Mouse (Mus musculus) CH12.LX (cell line): ENCODE results near the gene Golga4. TPM values are rescaled to one million over a fixed set of nuclear protein-coding genes. Genes with fewer than 3 reads are reported as not detected.

ENCODE experiments used
- DNase-seq: peaks from one replicate; pipeline ENCODE4 v3.0.0-alpha.2; 2013; ENCODE audit errors: extremely low read depth
- H3K27ac ChIP-seq: 2 replicates; pipeline ENCODE4 v1.5.1; 2012; ENCODE audit warnings: low read depth, mild to moderate bottlenecking, control low read depth, moderate library complexity; ENCODE audit not compliant: insufficient read depth
- H3K27me3 ChIP-seq: replicated peaks from 2 replicates; pipeline ENCODE3; 2012; ENCODE audit warnings: inconsistent platforms
- H3K36me3 ChIP-seq, 2 experiments: replicated peaks in 1 of 2; 2 replicates each; pipeline versions ENCODE3 to v1.6.1; 2012; ENCODE audit warnings: inconsistent platforms in 1 of 2, low read length in 1 of 2, mild to moderate bottlenecking in 1 of 2, mixed read lengths in 1 of 2, moderate library complexity in 1 of 2; ENCODE audit not compliant: control insufficient read depth in 1 of 2, insufficient read depth in 1 of 2
- H3K4me1 ChIP-seq, 2 experiments: 2 replicates each; pipeline ENCODE4 v1.6.1; 2012; ENCODE audit warnings: inconsistent platforms in 1 of 2, moderate library complexity in 1 of 2; ENCODE audit not compliant: insufficient read depth in 2 of 2, control insufficient read depth in 1 of 2
- H3K4me2 ChIP-seq: 2 replicates; pipeline ENCODE4 v1.6.1; 2012; ENCODE audit warnings: low read depth, mild to moderate bottlenecking, control low read depth; ENCODE audit not compliant: poor library complexity, insufficient read depth, severe bottlenecking
- H3K4me3 ChIP-seq, 3 experiments: fragments of 150-350 bp in 1 of 3; sonication (generic) in 1 of 3; replicated peaks in 1 of 3; 2 replicates each; pipeline versions ENCODE3 to v1.5.1; 2011 to 2012; ENCODE audit warnings: low read depth in 2 of 3, low read length in 2 of 3, mild to moderate bottlenecking in 2 of 3, moderate library complexity in 2 of 3, control low read depth in 1 of 3, improper control_type of control experiment in 1 of 3, inconsistent platforms in 1 of 3, mixed read lengths in 1 of 3; ENCODE audit not compliant: poor library complexity in 1 of 3
- H3K79me2 ChIP-seq: replicated peaks from 2 replicates; pipeline ENCODE4 v1.6.1; 2012; ENCODE audit warnings: mild to moderate bottlenecking, moderate library complexity; ENCODE audit not compliant: control insufficient read depth, poor library complexity, insufficient read depth, severe bottlenecking; ENCODE audit errors: extremely low read depth
- H3K9ac ChIP-seq: 2 replicates; pipeline ENCODE4 v1.6.1; 2012; ENCODE audit warnings: low read depth, mild to moderate bottlenecking, control low read depth, moderate library complexity; ENCODE audit not compliant: insufficient read depth
- H3K9me3 ChIP-seq: replicated peaks from 2 replicates; pipeline ENCODE3; 2012; ENCODE audit warnings: low read length, inconsistent platforms, mixed read lengths
- BHLHE40 ChIP-seq: IDR thresholded peaks from 2 replicates; pipeline ENCODE4 v1.6.1; 2011; ENCODE audit warnings: mild to moderate bottlenecking, low read depth, low read length, improper control_type of control experiment
- ETS1 ChIP-seq: conservative IDR thresholded peaks from 2 replicates; pipeline ENCODE4 v1.6.1; 2012; ENCODE audit warnings: low read depth, mild to moderate bottlenecking, inconsistent platforms, low read length, improper control_type of control experiment, moderate library complexity
- HCFC1 ChIP-seq: IDR thresholded peaks from 2 replicates; pipeline ENCODE4 v1.6.1; 2012; ENCODE audit warnings: low read depth, mild to moderate bottlenecking, inconsistent platforms, low read length, improper control_type of control experiment
- IRF4 ChIP-seq: IDR thresholded peaks from 2 replicates; pipeline ENCODE4 v1.6.1; 2014; ENCODE audit warnings: low read depth, mild to moderate bottlenecking, inconsistent platforms, low read length, improper control_type of control experiment
- JUN ChIP-seq: IDR thresholded peaks from 2 replicates; pipeline ENCODE4 v1.6.1; 2011; ENCODE audit warnings: low read depth, mild to moderate bottlenecking, low read length, improper control_type of control experiment, moderate library complexity; ENCODE audit not compliant: insufficient read depth
- JUND ChIP-seq: conservative IDR thresholded peaks from 2 replicates; pipeline ENCODE4 v1.6.1; 2011; ENCODE audit warnings: low read depth, low read length, improper control_type of control experiment
- KAT2A ChIP-seq: IDR thresholded peaks from 2 replicates; pipeline ENCODE4 v1.6.1; 2012; ENCODE audit warnings: low read length, improper control_type of control experiment, inconsistent platforms; ENCODE audit not compliant: insufficient replicate concordance
- MAX ChIP-seq: IDR thresholded peaks from 2 replicates; pipeline ENCODE4 v1.6.1; 2011; ENCODE audit warnings: low read length, improper control_type of control experiment
- MAZ ChIP-seq: IDR thresholded peaks from 2 replicates; pipeline ENCODE4 v1.6.1; 2012; ENCODE audit warnings: low read depth, mild to moderate bottlenecking, inconsistent platforms, low read length, improper control_type of control experiment, moderate library complexity
- MEF2A ChIP-seq: IDR thresholded peaks from 2 replicates; pipeline ENCODE4 v1.6.1; 2014; ENCODE audit warnings: low read depth, mild to moderate bottlenecking, inconsistent platforms, low read length, improper control_type of control experiment, borderline replicate concordance
- NRF1 ChIP-seq: IDR thresholded peaks from 2 replicates; pipeline ENCODE4 v1.6.1; 2014; ENCODE audit warnings: low read depth, mild to moderate bottlenecking, inconsistent platforms, low read length, improper control_type of control experiment, moderate library complexity
- PAX5 ChIP-seq: IDR thresholded peaks from 2 replicates; pipeline ENCODE4 v1.6.1; 2012; ENCODE audit warnings: low read length, inconsistent platforms, mixed read lengths
- SIN3A ChIP-seq: IDR thresholded peaks from 2 replicates; pipeline ENCODE4 v1.6.1; 2012; ENCODE audit warnings: low read length, improper control_type of control experiment, inconsistent platforms
- TBP ChIP-seq: conservative IDR thresholded peaks from 2 replicates; pipeline ENCODE4 v1.6.1; 2011; ENCODE audit warnings: low read depth, low read length, improper control_type of control experiment
- USF1 ChIP-seq: IDR thresholded peaks from 2 replicates; pipeline ENCODE4 v1.6.1; 2014; ENCODE audit warnings: low read depth, mild to moderate bottlenecking, inconsistent platforms, low read length, improper control_type of control experiment
- USF2 ChIP-seq: conservative IDR thresholded peaks from 2 replicates; pipeline ENCODE4 v1.6.1; 2011; ENCODE audit warnings: low read depth, low read length, improper control_type of control experiment
- dilution Hi-C: fragments of 300-500 bp; cut with MboI; formaldehyde crosslinking; loops from 2 replicates; pipeline ENCODE4 v1.14.3; 2020; ENCODE audit warnings: low sequenced_read_pairs; ENCODE audit not compliant: extremely low pct_unique_long_range_greater_than_20kb, extremely low pct_ligation_motif_present
- in situ Hi-C: fragments of 300-500 bp; cut with MboI; formaldehyde crosslinking; loops from 3 replicates; pipeline ENCODE4 v1.14.3; 2019; ENCODE audit warnings: low sequenced_read_pairs, low pct_ligation_motif_present, low pct_unique_long_range_greater_than_20kb, mixed read lengths
- polyA plus RNA-seq: library from polyadenylated mRNA; unstranded; fragments of >175 nt; gene quantifications from 2 replicates; pipeline ENCODE4 v1.2.1, GENCODE M21; 2012; ENCODE audit warnings: low read depth; ENCODE audit not compliant: insufficient read length
- total RNA-seq, 2 experiments: library from RNA; depleted of rRNA; stranded (reverse); fragments of 300-350 nt in 1 of 2; fragments of >200 nt in 1 of 2; gene quantifications; 2 replicates each; pipeline ENCODE4 v1.2.3; 2012 to 2014

Golga4 gene
- total and polyA plus RNA-seq, 3 experiments: 23.7 to 37.2 (median 33.1) TPM

DNA sequence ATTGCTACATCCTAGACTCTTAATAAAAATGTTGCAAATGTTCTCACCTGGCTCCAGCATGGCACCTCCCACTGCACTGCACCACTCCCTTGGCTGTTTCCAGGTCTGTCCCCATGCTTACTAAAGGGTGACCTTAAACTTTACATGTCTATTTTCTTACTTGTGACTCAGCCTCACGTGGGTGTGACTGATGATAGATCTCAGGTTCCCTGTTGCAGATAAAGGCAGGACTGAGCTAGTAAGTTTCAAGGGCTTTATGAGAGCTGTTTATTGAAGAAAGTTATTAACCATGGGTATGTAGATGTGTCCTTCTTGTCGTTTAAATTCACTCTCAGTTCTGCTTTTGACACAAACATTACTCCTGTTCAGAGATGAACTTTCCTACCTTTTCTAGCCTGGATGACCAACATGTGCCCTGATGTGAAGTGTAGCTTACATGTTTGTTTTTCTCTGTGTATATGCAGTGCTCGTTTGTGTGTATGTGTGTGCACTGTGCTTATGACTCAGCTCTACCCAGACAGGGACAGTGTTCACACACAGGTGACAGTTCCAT, 6.7 kb downstream of the Golga4 start:
- Histone ChIP-seq H3K36me3 (peaks cover 17 to 52% of the 10 kb centered on the region in 2 experiments), H3K27ac (peak overlapping the region; percentile 82), H3K27me3 (no peaks in the 10 kb centered on the region), H3K9ac (no peak overlapping the region; the same call in 1 of the 2 replicates), H3K4me1 (peaks cover 15 to 85% of the 10 kb centered on the region in 2 experiments), H3K79me2 (peaks cover 54% of the 10 kb centered on the region), H3K4me2 (peak overlapping the region; percentile 42), H3K4me3 (peak overlapping the region in 1 of 3 experiments; percentile 30), H3K9me3 (peaks cover 6% of the 10 kb centered on the region)
- dilution Hi-C loops (no loop called here), in situ Hi-C loops (no loop called here)
- TF ChIP-seq JUN: peak; percentile 59
- TF ChIP-seq ETS1: peak; percentile 76
- TF ChIP-seq USF2: peak; percentile 57
- peak; percentile 58; the same call in 1 of the 2 replicates for TF ChIP-seq IRF4
- TF ChIP-seq MAZ: no peak
- 0 out of 2 replicates have a peak, but pooled peaks have one; percentile 36 for TF ChIP-seq TBP
- TF ChIP-seq MEF2A: peak; percentile 96
- TF ChIP-seq BHLHE40: peak; percentile 92
- peak; percentile 42 for TF ChIP-seq USF1
- TF ChIP-seq JUND: peak; percentile 76
- TF ChIP-seq MAX: peak; percentile 17; the same call in 1 of the 2 replicates
- no peak for TF ChIP-seq NRF1
- TF ChIP-seq SIN3A: no peak
- DNase-seq: peak; percentile 88

DNA sequence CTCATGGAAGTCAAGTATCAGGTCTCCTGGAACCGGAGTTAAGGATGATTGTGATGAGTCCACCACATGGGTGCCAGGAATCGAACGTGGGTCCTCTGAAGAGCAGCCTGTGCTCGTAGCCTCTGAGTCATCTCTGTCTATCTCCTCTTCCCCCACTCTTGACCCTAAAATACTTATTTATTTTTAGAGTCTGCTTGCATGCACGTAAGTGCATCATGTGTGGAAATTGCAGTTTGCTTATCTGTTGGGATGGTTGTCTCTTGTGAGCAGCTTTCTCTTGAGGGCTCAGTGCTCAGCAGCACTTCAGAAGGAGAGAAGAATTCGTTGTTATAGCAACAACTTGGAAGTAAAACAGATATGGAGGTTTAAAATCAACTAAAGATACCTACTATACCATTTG, 9.4 kb downstream of the Golga4 start:
- no peak for DNase-seq
- no peak overlapping the region for H3K27ac ChIP-seq
- H3K9me3 ChIP-seq: peaks cover 6% of the 10 kb centered on the region
- no peaks in the 10 kb centered on the region for H3K27me3 ChIP-seq
- TF ChIP-seq TBP (no peak), KAT2A (no peak), HCFC1 (no peak), MEF2A (peak; percentile 26; the same call in 1 of the 2 replicates), PAX5 (no peak), USF2 (no peak)
- TF ChIP-seq, all 38 proteins: peak for 1
- dilution Hi-C loops: no loop called here
- Histone ChIP-seq H3K9ac (no peak overlapping the region), H3K79me2 (peaks cover 36% of the 10 kb centered on the region), H3K4me3 (no peak overlapping the region), H3K4me1 (peaks cover 11 to 74% of the 10 kb centered on the region in 2 experiments), H3K4me2 (no peak overlapping the region), H3K36me3 (peaks cover 17 to 62% of the 10 kb centered on the region in 2 experiments)
- in situ Hi-C loops: no loop called here
